Mouse (Mus musculus): ENCODE data around the gene Dpep3. TPM values are rescaled to one million over a fixed set of nuclear protein-coding genes. Genes with fewer than 3 reads are reported as not detected.

The Dpep3 gene
- polyA plus RNA-seq, 1 experiment from 2014 or later, result not detected

DNA sequence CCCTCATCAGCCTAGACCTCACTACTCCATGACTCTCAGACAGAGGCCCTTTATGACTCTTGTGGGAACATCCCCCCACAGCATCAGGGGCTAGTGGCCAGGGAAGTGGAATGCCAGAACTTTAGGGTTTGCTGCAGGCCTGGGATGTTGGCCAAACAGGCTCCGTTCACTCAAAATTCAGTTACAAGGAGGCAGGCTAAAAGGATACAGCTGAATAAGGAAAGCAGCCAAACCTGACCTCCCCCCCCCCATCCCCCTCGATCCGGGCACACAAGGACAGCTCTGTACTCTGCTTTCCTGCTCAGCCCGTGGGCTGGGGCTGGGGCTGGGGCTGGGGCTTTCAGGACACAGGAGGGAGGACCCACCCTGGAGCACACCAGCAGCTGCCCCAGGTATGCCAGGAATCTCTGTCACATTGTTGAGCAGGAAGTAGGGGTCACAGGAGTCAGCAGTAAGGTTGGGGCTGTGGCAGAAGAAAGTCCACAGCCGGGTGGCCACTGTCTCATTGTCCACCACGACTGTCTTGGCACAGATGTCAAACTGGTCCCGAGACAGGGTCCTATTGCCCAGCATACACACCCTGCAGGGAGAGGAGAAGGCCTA lies 28.1 kb downstream of the Dpep3 start:
- WGBS, result 65% methylated on average over 7 of the region's 7 CpGs
- no peaks in the 10 kb centered on the region for H3K27me3 ChIP-seq
- H3K36me3 ChIP-seq (replicated peaks), result no peaks in the 10 kb centered on the region
- no peak overlapping the region for H3K9ac ChIP-seq
- H3K4me3 ChIP-seq (replicated peaks), result no peak overlapping the region
- H3K27ac ChIP-seq, result no peak overlapping the region
- ATAC-seq (ENCODE audit: low FRiP score), result no peak
- no peaks in the 10 kb centered on the region for H3K4me1 ChIP-seq
- no peak overlapping the region for H3K4me2 ChIP-seq
- no peaks in the 10 kb centered on the region for H3K9me3 ChIP-seq

DNA sequence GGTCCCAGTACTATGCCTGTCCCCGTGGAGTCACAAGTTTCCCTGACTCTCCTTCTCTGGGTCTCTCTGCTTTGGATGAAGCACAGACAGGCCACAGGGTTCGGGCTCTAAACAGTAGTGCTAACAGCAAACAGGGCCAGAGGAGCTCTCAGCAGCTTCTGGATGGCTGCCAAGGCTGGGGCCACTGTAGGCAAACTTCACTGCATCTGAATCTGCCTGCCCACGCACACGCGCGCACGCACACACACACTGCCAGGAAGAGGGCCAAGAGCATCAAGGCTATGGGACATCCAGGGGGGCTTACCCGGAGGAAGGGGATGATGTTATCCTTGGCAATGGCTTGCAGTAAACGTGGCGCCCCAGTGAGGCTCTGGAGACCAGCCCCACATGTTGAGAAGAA lies 29.9 kb downstream of the Dpep3 start:
- H3K36me3 ChIP-seq (replicated peaks), result no peaks in the 10 kb centered on the region
- ATAC-seq (ENCODE audit: low FRiP score), result no peak
- no peaks in the 10 kb centered on the region for H3K27me3 ChIP-seq
- H3K4me2 ChIP-seq, result no peak overlapping the region
- H3K4me3 ChIP-seq (replicated peaks), result no peak overlapping the region
- H3K9ac ChIP-seq, result no peak overlapping the region
- H3K4me1 ChIP-seq, result no peaks in the 10 kb centered on the region
- no peak overlapping the region for H3K27ac ChIP-seq
- no peaks in the 10 kb centered on the region for H3K9me3 ChIP-seq
- 83% methylated on average over 10 of the region's 10 CpGs for WGBS

DNA sequence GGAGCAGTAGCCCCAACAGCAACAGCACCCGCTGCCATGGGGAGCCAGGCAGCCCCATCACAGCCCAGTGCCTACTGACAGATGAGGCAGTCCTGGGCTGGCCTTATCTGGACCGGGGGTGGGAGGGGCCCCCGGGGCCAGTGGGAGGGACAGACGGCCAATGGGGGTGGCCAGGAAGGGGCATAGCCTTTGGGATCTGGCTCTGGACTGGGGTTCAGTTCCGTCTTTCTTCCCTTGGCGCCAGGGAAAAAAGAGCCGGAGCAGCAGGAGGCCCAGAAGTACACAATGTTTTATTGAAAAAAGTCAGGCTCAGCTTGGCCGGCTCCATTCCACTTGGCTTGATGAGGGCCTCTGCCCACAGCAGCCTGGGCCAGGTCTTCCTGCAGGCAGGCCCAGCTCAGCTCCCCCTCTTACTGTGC lies 35.9 kb downstream of the Dpep3 start, which contains the start of gene Lcat:
Gene Lcat (minus strand): TSS at position 62 of the 419 bp plus-strand sequence.
- no peak for ATAC-seq (ENCODE audit: low FRiP score)
- Histone ChIP-seq H3K27ac (no peak within 1 kb of the TSS), H3K4me2 (no peak within 1 kb of the TSS), H3K9ac (no peak within 1 kb of the TSS), H3K4me3 (replicated peaks) (no peak within 1 kb of the TSS), H3K27me3 (no peaks in the 10 kb centered on the region), H3K9me3 (no peaks in the 10 kb centered on the region), H3K36me3 (replicated peaks) (no peaks in the 10 kb centered on the region), H3K4me1 (peaks cover 1% of the 10 kb centered on the region)
- 62% methylated on average over 8 of the region's 8 CpGs for WGBS

DNA sequence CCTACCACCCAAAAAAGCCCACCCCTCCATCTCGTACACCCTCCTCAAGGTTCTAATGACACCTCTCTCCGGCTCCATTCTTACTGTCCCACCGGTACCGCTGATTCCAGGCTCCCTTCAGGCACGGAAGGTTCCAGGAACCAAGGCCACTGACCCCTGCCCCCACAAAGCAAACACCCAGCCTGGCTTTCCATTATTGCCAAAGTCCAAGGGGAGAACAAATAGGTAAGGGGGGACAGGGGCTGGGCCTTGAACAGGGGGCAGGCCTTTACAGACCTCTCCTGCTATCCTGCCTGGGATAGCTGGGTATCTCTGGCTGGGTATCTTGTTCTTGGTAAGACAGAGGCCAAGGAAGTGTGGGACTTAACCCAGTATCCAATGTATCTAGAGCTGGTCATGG lies 36.7 kb downstream of the Dpep3 start:
- Histone ChIP-seq H3K36me3 (replicated peaks) (no peaks in the 10 kb centered on the region), H3K9ac (no peak overlapping the region), H3K27ac (no peak overlapping the region), H3K9me3 (no peaks in the 10 kb centered on the region), H3K4me2 (no peak overlapping the region), H3K4me1 (peaks cover 9% of the 10 kb centered on the region), H3K27me3 (no peaks in the 10 kb centered on the region), H3K4me3 (replicated peaks) (no peak overlapping the region)
- 95% methylated on average over 5 of the region's 5 CpGs for WGBS
- ATAC-seq (ENCODE audit: low FRiP score), result no peak

DNA sequence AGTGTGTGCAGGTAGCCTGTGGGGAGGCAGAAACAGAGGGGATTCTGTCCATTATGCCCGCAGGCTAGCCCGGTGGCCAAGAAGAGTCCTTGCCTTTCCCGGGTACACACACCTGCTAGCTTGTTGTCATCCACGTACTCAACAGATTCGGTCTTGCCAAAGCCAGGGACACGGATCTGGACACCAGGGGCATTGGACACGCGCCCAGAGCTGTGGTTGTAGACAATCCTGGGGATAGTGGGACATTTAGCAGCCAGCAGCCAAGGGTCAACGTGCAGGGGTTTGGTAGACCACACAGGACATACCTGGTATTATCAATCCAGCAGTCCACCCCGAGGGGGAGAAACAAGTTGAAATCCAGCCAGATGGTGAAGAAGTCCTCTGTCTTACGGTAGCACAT lies 37.2 kb downstream of the Dpep3 start:
- H3K4me3 ChIP-seq (replicated peaks), result no peak overlapping the region
- no peak overlapping the region for H3K27ac ChIP-seq
- no peaks in the 10 kb centered on the region for H3K9me3 ChIP-seq
- H3K27me3 ChIP-seq, result no peaks in the 10 kb centered on the region
- peaks cover 10% of the 10 kb centered on the region for H3K4me1 ChIP-seq
- no peak for ATAC-seq (ENCODE audit: low FRiP score)
- no peak overlapping the region for H3K9ac ChIP-seq
- H3K36me3 ChIP-seq (replicated peaks), result no peaks in the 10 kb centered on the region
- no peak overlapping the region for H3K4me2 ChIP-seq
- WGBS, result 96% methylated on average over 11 of the region's 11 CpGs

DNA sequence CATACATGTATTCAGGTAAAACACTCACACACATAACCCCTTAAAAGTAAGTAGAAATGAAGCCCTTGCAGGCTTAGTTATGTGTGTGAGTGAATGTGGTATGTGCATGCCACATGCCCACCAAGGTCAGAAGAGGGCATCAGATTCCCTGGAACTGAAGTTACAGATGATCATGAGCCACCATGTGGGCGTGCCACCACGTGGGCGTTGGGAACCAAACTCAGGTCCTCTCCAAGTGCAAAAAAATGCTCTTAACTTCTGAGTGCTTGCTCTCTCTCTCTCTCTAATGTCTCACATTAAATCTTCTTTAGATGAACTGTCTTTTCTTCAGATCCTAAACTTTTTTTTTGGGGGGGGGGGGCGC lies 40.9 kb downstream of the Dpep3 start, which contains the start of gene Psmb10:
Gene Psmb10 (minus strand): TSS at position 139 of the 364 bp plus-strand sequence.
- Histone ChIP-seq H3K4me3 (replicated peaks) (peak within 1 kb of the TSS; percentile 71), H3K4me2 (peak within 1 kb of the TSS; percentile 99), H3K4me1 (peaks cover 22% of the 10 kb centered on the region), H3K9ac (peak within 1 kb of the TSS; percentile 80), H3K9me3 (no peaks in the 10 kb centered on the region), H3K27ac (peak within 1 kb of the TSS; percentile 79), H3K27me3 (no peaks in the 10 kb centered on the region), H3K36me3 (replicated peaks) (no peaks in the 10 kb centered on the region)
- 44% methylated on average over 4 of the region's 4 CpGs for WGBS
- ATAC-seq (ENCODE audit: low FRiP score), result no peak

DNA sequence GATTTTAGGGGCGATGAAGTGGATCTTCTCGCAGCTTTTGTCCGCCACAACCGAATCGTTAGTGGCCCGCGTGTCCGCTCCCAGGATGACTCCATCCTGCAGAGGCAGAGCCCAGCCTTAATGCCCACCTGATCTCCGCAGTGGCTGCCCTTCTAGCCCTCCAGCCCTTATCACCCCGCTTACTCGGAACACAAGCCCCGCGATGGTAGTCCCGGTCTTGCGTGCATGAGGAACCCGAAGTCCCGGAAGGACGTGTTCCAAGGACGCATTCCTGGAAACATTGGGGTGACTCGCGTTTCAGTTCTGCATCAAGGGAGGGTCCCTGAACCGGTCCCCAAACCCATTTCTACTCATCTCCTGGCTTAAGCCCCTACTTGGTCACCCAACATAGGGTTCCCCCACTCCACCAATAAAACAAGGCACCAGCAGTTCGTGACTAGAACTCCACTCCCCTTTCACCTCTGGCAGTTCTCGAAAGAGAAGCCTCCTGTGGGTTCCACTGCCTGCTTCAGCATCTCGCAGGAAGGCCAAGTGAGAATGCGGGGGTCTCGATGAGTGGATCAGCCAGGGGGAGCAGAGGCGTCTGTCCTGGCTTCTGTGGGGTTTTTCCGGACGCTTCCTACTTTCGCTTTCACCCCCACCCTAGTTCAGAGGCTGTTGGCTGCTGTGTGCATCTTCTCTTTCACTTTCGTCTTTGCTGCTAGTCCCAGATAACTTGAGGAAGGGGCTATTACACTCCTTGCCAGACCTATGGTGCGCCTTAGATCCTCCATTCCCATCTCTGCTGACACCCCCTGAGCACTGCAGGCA lies 41.5 kb downstream of the Dpep3 start:
- ATAC-seq (ENCODE audit: low FRiP score), result peak; percentile 28
- H3K9ac ChIP-seq, result peak overlapping the region; percentile 80
- H3K9me3 ChIP-seq, result no peaks in the 10 kb centered on the region
- WGBS, result 3% methylated on average over 33 of the region's 33 CpGs
- H3K27me3 ChIP-seq, result no peaks in the 10 kb centered on the region
- H3K4me2 ChIP-seq, result peak overlapping the region; percentile 99
- peaks cover 22% of the 10 kb centered on the region for H3K4me1 ChIP-seq
- peak overlapping the region; percentile 79 for H3K27ac ChIP-seq
- H3K4me3 ChIP-seq (replicated peaks), result peak overlapping the region; percentile 71
- no peaks in the 10 kb centered on the region for H3K36me3 ChIP-seq (replicated peaks)

DNA sequence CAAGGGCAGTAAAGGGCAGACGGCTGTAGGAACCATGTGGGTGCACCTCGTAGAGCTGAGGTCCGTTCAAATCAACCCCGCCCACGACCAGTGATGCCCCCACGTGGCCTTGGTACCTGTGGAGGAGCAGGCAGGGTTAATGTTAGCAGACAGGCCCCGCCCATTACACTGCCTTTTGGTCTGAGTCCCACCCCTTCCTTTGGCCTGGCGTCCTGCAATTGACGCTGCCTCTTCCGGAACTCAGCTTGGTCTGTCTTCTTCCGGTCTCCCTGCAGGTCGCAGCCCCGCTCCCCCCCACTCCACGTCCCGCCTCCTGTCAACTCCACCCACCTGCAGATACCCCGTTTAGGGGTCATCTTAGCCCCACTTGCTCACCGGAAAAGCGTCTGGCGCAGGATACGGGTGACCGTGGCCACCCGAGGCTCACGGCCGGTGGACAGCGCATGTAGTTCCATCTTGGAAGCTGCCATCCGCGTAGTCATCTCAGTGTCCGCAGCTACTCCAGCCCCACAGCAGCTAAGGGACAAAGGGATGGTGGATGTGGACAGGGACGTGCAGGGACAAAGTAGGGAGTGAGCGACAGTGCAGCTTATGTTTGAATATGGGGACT lies 42.3 kb downstream of the Dpep3 start:
- peak overlapping the region; percentile 80 for H3K9ac ChIP-seq
- H3K4me1 ChIP-seq, result peaks cover 22% of the 10 kb centered on the region
- H3K36me3 ChIP-seq (replicated peaks), result 0 out of 2 replicates have a peak, but pooled peaks cover 7% of the 10 kb centered on the region
- 0% methylated on average over 30 of the region's 30 CpGs for WGBS
- ATAC-seq (ENCODE audit: low FRiP score), result peak; percentile 90
- H3K27ac ChIP-seq, result peak overlapping the region; percentile 79
- no peaks in the 10 kb centered on the region for H3K9me3 ChIP-seq
- peak overlapping the region; percentile 71 for H3K4me3 ChIP-seq (replicated peaks)
- no peaks in the 10 kb centered on the region for H3K27me3 ChIP-seq
- H3K4me2 ChIP-seq, result peak overlapping the region; percentile 99

DNA sequence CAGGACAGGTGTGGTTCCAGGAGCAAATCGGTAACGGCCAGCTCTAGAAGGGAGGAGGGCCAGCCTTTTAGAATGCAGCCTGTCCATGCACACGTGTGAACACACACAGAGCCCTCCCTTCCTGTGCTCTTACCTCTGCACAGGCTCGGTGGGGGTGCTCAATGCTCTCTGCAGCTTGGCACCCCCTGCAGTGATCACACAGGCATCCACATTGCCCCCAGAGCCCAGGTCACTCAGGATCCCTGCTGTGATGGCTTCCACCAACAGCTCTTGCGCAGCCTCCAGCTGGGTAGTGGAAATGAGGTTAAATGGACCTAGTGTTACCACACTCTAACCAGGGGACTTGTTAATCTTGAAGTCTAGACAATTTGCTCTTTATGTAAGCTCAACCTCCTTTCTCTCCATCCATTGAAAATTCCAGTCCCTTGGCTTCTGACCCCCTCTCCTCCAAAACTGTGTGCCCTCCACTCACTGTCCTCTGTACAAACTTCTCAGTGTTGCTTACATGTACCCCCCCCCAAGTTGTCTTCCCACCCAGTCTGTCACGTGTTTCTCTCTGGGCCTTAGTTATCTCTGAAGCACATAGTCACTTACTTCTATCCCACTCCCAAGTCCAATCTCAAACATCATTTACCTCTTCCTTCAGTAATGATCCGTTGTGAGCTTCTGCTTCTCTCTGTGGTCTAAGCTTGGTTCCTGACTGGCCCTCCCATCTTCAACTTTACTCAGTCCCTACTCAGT lies 43.2 kb downstream of the Dpep3 start:
- H3K27ac ChIP-seq, result 0 out of 2 replicates have a peak overlapping the region, but pooled peaks have one; percentile 79
- H3K9me3 ChIP-seq, result no peaks in the 10 kb centered on the region
- 30% methylated on average over 7 of the region's 7 CpGs for WGBS
- H3K4me3 ChIP-seq (replicated peaks), result peak overlapping the region; percentile 71
- peak overlapping the region; percentile 80 for H3K9ac ChIP-seq
- H3K36me3 ChIP-seq (replicated peaks), result 0 out of 2 replicates have a peak, but pooled peaks cover 10% of the 10 kb centered on the region
- H3K27me3 ChIP-seq, result no peaks in the 10 kb centered on the region
- H3K4me2 ChIP-seq, result peak overlapping the region; percentile 99
- H3K4me1 ChIP-seq, result peaks cover 22% of the 10 kb centered on the region
- no peak for ATAC-seq (ENCODE audit: low FRiP score)

DNA sequence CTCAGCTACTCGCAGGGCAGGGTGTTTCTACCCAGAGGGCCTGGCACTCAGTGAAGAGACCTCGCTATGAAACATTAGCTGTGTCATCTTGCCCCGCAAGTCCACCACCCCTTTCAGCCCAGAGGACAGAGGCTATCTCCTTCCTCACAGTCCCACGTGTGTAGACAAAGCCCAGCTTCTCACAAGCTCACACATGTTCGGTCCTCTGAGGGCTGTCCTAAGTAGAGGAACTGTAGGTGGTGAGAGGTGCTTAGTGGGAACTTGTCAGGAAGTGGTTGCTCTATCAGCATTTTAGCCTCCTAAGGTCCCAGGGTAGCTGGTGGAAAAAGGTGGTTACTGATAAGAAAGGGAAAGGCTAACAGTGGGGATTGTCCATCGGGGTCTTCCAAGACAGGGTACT lies 44.1 kb downstream of the Dpep3 start:
- peaks cover 27% of the 10 kb centered on the region for H3K4me1 ChIP-seq
- H3K4me2 ChIP-seq, result no peak overlapping the region
- WGBS, result 89% methylated on average over 6 of the region's 6 CpGs
- no peak overlapping the region for H3K27ac ChIP-seq
- no peaks in the 10 kb centered on the region for H3K27me3 ChIP-seq
- no peaks in the 10 kb centered on the region for H3K9me3 ChIP-seq
- H3K36me3 ChIP-seq (replicated peaks), result 0 out of 2 replicates have a peak, but pooled peaks cover 10% of the 10 kb centered on the region
- H3K9ac ChIP-seq, result no peak overlapping the region
- ATAC-seq (ENCODE audit: low FRiP score), result no peak
- no peak overlapping the region for H3K4me3 ChIP-seq (replicated peaks)

DNA sequence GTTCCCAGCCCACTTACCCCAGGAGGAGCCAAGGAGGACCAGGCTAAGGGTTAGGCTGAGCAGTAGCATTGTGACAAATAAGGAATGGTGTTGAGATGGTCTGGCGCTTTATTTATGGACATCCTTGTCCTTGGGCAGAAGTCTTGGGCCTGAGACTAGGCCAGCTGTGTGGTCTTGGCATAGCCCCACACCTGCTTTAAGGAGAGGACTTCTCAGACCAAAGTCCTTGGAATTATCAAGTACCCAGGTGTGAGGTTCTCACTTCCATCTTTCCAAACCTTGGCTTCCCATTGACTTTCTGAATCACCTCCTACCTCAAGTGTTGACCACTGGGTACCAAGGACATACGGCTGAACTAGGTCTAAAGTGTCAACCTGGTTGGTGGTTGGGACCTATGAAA lies 45.5 kb downstream of the Dpep3 start, which contains the start of gene Ctrl:
Gene Ctrl (minus strand): TSS at position 101 of the 400 bp plus-strand sequence.
- H3K4me1 ChIP-seq, result peaks cover 28% of the 10 kb centered on the region
- no peak within 1 kb of the TSS for H3K27ac ChIP-seq
- H3K9ac ChIP-seq, result peak within 1 kb of the TSS; percentile 21; the same call in 1 of the 2 replicates
- WGBS, result 95% methylated on average over 2 of the region's 2 CpGs
- H3K36me3 ChIP-seq (replicated peaks), result peaks cover 15% of the 10 kb centered on the region
- ATAC-seq (ENCODE audit: low FRiP score), result no peak
- no peaks in the 10 kb centered on the region for H3K9me3 ChIP-seq
- H3K4me3 ChIP-seq (replicated peaks), result no peak within 1 kb of the TSS
- H3K27me3 ChIP-seq, result no peaks in the 10 kb centered on the region
- H3K4me2 ChIP-seq, result no peak within 1 kb of the TSS

DNA sequence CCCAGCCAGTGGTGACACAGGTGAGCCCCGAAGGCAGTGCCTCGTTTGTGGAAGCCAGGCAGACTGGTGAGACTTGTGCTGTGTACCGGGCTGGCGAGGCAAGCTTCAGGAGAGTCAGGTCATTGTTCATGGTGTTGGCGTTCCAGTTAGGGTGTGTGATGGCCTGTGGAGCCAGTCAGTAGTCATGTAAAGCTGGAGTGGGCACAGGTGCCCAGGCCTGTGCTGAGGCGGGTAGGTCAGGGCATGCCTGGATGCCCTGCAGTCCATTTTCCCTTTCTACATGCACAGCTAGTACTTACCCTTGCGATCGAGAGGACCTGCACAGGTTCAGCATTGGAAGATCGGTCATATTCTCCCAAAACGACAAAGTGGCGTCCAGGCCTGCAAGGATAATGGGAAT lies 46.7 kb downstream of the Dpep3 start:
- no peak overlapping the region for H3K27ac ChIP-seq
- peaks cover 15% of the 10 kb centered on the region for H3K36me3 ChIP-seq (replicated peaks)
- H3K4me3 ChIP-seq (replicated peaks), result no peak overlapping the region
- H3K4me1 ChIP-seq, result peaks cover 19% of the 10 kb centered on the region
- ATAC-seq (ENCODE audit: low FRiP score), result no peak
- 87% methylated on average over 11 of the region's 11 CpGs for WGBS
- no peak overlapping the region for H3K9ac ChIP-seq
- H3K4me2 ChIP-seq, result no peak overlapping the region
- no peaks in the 10 kb centered on the region for H3K27me3 ChIP-seq
- no peaks in the 10 kb centered on the region for H3K9me3 ChIP-seq

Measured in forebrain, embryonic 12.5 days (tissue).